Mouse (Mus musculus): ENCODE measurements around the gene Nbeal2.

The Nbeal2 gene

GRCm38 (mm10) chr9:110582161-110582560, 71.8 kb downstream of the Nbeal2 start:
- 65% methylated on average over 2 of the region's 2 CpGs for WGBS
